Mouse (Mus musculus) adrenal gland, postnatal 25 days (tissue): ENCODE measurements around the gene Actr2. TPM values are rescaled to one million over a fixed set of nuclear protein-coding genes. Genes with fewer than 3 reads are reported as not detected.
"Not testable (repeated sequence)": the region's sequence is repeated elsewhere in the genome, so short reads cannot be mapped to it uniquely, and the experiment has no call there.

Source experiments
- DNase-seq: peaks from one replicate; pipeline ENCODE4 v3.0.0; 2021; ENCODE audit warnings: mixed read lengths
- long read RNA-seq: library from polyadenylated mRNA; stranded (forward); transcript quantifications from one replicate; pipeline ENCODE4 v2.0.0, GENCODE M21; 2021
- total RNA-seq: library from RNA; stranded (reverse); gene quantifications from 2 replicates; pipeline ENCODE4 v1.2.3, GENCODE M21; 2021

Gene Actr2
- 121 and 131 TPM in 2 replicates for total RNA-seq
- long read RNA-seq, transcript Actr2-201 (9 exons, 3,631 nt): major isoform, 40 of 54 reads
- long read RNA-seq, partial matches to known transcripts: 0 of 54 reads
- long read RNA-seq, other reads (novel, unspliced or antisense): 12 of 54 reads

GRCm38 (mm10) chr11:20112741-20113480 lies at the start of gene Actr2:
Gene Actr2, minus strand, starts transcription at chr11:20112913.
- DNase-seq: peak; percentile 98

GRCm38 (mm10) chr11:20158879-20159278 lies 46.2 kb upstream of the Actr2 start:
- no peak for DNase-seq

DNA sequence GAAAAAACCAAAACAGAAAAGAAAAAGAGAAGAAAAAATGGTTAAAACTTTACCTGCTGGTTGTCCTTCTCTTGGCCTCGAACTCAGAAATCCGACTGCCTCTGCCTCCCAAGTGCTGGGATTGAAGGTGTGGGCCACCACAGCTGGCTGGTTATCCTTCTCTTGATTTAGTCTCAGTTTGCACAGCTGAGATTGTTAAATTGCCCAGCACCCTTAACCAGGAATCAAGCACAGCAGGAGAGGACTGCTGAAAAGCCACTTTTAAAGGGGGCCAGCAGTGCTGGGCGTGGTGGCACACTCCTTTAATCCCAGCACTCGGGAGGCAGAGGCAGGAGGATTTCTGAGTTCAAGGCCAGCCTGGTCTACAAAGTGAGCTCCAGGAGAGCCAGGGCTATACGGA lies 40.8 kb upstream of the Actr2 start:
- not testable (repeated sequence) for DNase-seq

DNA sequence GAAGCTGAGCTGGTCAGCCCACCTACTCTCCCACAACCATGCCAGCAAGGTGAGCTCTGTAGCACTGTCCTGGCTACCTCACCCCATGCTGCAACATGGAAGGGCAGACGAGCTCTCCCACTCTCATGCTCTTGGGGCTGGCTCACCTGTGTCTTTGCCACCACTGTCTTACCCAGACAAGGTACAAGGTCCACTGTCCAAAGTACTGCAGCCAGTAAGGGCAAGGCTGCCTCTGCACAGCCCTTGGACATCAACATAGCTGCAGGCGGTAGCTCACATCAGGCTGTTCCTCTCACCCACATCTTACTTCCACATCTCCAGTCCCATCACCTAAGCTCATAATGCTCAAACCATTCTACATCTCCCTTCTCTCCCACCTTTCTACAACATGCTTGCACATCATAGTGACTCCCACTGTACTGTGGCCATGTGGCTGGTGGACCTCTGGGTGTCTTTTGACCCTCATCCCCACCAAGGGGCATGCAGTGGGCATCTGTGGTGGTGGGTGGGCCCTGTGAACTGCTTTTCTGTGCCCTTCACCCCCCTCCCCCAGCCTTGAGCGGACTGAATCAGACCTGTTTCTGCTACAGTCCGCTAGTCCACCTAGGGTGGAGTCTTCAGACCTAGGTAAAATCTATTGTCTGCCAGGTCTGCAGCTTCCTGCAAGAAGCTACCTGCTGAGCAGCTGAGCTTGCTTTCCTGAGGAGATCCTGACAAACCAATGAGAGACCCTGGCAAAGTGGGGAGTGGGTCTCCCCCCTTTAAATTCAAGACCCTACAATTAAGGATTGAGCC lies 39.6 kb upstream of the Actr2 start:
- DNase-seq: no peak

DNA sequence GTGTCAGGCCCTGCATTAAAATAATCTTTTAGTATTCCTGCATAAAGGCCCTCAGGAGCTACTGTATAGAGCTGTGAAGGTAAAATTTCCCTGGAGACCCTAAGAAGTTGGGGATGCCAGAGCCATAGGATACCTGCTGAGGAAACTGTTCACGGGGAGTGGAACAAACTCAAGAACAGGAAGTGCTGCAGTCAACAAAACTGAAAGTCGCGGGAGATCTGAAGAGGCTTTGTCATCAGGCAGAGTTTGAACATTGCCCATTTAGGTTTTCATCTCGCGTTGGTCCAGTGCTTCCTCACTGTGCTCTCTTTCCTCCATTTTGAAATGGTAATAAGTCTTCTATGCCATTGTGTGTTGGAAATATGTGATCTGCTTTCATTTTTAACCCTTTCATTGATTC lies 38.6 kb upstream of the Actr2 start:
- DNase-seq: no peak

DNA sequence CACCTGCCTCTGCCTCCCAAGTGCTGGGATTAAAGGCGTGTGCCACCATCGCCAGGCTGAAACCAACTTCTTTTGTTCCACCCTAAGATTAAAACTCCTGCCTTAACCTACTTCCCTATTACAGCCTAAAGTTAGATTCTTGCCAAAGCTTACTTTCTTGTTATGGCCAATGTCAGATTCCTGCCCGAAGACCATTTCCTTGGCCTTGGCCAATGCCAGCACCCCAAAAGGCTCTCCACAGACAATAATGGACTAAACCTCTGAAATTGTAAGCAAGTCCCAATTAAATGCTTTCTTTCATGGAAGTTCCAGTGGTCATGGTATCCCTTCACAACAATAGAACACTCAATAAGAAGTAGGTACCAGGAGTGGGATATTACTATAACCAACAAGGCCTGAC lies 37.2 kb upstream of the Actr2 start:
- DNase-seq: no peak

GRCm38 (mm10) chr11:20145383-20145782 lies 32.7 kb upstream of the Actr2 start:
- no peak for DNase-seq

GRCm38 (mm10) chr11:20144536-20145263 lies 32.0 kb upstream of the Actr2 start:
- DNase-seq: no peak

DNA sequence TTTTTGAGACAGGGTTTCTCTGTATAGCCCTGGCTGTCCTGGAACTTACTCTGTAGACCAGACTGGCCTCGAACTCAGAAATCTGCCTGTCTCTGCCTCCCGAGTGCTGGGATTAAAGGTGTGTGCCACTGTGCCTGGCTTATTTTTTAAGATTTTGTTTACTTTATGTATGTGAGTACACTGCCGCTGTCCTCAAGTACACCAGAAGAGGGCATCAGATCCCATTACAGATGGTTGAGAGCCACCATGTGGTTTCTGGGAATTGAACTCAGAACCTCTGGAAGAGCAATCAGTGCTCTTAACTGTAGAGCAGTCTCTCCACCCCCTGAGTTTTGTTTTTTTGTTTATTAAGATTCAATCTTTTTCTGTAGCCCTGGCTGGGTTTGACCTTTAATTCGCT lies 31.0 kb upstream of the Actr2 start:
- not testable (repeated sequence) for DNase-seq

DNA sequence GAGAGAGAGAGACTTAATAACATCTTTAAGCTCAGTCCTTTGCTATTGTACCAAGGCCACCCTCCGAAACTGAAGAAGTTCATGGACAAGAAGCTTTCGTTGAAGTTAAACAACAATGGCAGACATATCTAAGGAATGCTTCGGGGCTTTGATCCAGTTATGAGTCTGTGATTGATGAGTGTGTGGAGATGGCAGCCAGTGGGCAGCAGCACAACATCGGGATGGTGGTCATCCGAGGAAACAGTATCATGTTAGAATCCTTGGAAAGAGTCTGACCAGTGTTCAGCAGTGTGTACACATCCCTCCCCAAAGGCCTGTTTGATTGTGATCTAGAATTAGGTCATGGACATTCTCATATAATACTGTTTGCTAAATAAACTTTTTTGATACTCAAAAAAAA lies 29.8 kb upstream of the Actr2 start:
- no peak for DNase-seq

- DNase-seq: no peak
Observed at GRCm38 (mm10) chr11:20140286-20140685, 27.6 kb upstream of the Actr2 start.

DNA sequence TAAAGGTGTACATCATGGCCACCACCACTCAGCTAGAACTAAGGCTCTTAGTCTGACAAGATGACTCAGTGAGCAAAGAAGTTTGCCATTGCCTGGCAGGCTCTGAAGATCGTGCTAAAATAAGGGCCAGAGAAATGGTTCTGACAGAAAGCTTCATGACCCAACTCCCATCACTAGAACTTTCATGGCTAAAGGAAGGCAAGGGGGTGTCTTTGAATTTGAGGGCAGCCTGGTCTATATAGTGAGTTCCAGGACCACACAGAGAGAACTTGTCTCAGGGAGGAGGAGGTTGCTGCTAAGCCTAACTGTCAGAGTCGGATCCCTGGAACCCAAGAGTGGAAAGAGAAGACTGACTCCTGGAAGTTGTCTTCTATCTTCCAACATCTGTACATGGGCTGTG lies 27.0 kb upstream of the Actr2 start:
- no peak for DNase-seq

DNA sequence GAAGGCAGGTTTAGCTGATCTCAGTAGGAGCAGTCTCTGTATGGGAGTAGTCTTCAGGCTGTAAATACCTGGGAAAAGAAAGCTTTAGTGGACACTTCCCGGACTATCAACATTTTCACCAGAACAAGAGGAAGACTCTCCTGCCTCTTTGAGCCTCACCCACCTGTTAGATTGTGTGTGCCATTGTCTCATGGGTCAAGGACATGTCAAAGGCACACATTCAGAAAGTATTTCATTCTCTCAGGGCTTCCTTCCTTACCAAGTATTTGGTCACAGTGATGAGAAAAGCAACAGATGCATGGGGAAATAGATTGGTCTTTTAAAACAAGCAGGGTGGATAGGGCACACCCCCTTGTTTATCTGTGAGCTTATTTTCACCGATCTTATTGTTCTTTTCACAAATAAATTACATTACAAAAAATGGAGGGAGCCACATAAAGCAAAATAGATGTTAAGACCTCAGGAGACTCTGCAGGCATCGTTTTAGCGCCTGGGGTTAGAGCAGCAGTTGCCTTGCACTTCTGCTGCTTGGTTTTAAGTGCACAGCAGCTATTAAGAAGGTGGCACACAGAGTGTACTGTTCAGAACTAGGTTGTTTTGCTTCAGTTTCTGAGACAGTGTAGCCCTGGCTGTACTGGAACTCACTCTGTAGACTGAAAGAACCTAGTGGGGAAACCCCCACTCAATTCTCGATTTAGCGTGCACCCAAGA lies 25.9 kb upstream of the Actr2 start:
- no peak for DNase-seq

DNA sequence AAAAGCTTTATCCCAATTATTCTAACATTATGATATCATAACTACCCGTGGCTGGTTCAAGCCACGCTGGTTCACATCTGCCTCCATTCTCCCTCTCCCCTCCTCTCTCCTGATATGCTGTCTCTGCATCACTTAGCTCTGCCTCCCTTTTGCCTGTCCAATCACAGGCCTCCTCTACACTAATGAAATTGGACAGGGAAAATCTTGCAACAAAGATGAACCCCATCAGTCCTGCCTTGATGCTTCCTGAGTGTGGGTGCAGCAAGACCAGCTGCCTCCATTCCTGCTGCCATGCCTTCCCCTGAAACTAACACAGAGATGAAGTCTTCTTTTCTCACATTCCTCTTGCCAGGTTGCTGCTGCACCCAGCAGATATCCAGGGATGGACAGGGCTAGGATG lies 25.2 kb upstream of the Actr2 start:
- no peak for DNase-seq

DNA sequence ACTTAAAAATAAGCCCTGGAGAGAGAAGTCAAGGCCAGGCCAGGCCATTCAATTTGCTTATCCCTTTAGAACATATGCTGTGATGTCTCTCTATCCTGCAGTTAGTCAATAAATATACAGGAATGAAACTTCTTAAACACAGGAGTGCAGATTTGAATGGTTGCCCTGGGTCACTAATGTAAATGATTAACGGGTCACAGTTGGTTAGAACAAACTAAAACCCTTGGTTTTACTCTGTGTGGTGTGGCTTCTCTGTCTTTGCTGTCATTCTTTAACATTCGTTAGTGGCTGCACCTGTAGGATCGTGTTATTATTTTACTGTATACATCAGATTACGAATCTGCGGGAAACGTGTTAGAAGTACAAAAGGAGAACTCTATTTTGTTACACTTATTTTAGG lies 23.6 kb upstream of the Actr2 start:
- DNase-seq: no peak

- not testable (repeated sequence) for DNase-seq
Observed at GRCm38 (mm10) chr11:20134869-20135268, 22.2 kb upstream of the Actr2 start.

DNA sequence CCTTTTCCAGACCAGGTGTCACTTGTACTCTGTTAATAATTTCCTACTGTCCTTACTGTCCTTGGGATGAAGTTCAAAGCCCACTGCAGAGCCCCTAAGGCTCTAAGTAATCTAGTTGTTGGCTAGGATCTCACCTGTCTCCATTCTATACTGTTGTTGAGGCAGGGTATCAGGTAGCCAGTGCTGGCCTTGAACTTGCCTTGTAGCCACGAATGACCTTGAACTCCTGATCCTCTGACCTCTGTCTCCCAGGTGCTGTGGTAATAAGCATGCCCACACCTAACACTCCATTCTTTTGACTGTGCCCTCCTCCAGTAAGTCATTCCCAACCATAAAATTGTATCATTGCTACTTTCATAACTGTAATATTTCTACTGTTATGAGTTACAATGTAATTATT lies 21.0 kb upstream of the Actr2 start:
- DNase-seq: no peak

DNA sequence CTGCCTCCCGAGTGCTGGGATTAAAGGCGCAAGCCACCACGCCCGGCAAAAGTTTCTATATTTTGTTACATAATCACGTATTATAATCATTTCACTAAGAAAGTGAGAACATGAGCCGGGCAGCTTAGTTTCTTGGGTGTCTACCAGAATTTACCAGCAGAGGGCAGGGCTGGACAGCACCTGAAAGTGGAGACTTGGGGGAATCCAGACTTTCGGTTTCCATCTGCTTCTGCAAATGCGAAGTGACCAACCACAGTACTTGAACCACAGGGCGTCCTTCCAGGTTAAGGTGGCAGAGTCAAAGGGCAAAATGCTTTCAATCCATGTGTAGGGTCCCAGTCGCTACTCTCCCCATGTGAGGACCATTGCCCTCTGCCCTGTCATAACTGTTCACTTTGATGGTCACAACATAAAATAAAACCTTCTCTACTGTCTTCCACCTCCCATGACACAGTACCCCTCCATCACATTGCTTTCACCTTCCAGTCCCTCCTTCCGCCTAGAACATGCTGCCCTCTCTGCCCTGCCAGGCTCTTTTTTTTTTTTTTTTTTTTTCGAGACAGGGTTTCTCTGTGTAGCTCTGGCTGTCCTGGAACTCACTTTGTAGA lies 20.3 kb upstream of the Actr2 start:
- DNase-seq: peak; percentile 73

DNA sequence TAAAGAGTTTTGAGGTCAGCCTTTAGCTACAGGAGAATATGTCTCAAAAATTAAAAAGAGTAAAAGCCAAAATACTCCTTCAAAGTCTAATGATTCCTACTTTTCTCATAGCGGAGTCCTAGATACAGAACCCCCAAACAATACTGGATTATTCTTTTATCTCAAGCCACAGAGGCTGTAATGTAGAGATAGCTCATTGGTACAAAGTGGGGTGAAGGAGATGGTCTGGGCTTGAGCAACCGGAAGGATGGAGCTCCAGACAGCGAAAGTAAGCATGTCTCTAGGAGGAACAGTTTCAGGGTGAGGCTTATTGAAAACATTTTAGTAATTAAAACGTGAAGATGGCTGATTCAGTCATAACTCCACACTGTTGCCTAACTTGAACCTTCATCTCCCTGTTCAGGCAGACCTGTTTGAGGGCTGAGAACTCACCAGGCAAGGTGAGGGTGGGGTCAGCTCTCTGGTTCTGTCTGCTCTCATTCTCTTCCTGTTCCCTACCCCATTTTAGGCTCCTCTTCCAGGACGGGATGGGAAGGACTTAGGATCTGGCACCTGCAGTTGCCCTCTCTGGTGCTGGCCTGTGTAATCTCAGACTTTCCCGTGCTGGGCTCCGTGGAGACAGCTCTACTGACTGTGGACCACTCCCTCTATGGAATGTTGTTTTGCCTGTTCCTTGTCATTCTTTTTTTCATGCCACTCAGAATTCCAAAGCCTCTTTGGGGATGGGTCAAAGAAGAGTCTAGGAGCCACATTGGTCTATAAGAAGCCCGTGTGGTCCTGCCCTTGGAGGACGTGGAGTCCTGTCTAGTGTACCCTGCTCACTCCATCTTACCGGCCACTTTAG lies 14.2 kb upstream of the Actr2 start:
- no peak for DNase-seq

DNA sequence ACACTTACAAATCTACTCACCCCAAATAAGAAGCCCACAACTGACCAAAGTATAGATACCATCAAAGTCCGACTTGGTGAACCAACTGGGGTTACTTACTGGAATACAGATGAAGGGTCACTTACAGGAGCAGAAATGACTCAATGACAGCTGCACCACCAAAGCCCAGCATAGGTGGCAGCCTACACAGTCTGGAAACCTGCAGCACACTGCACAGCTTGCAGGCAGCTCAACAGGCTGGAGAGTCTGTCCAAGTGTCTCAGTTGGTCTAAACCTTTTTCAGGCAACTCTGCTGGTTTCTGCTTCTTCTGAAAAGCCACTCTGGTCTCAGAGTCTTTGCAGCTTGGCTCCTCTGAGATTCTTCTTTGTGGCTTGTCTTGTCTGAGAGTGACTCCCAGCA lies 12.7 kb upstream of the Actr2 start:
- DNase-seq: no peak

- DNase-seq: no peak
Observed at GRCm38 (mm10) chr11:20116701-20117100, 4.0 kb upstream of the Actr2 start.
